Mouse (Mus musculus): ENCODE results near the gene Ccdc88c. TPM values are rescaled to one million over a fixed set of nuclear protein-coding genes. Genes with fewer than 3 reads are reported as not detected.

Ccdc88c gene
- polyA plus RNA-seq, 1 experiment: 1.6 TPM

DNA sequence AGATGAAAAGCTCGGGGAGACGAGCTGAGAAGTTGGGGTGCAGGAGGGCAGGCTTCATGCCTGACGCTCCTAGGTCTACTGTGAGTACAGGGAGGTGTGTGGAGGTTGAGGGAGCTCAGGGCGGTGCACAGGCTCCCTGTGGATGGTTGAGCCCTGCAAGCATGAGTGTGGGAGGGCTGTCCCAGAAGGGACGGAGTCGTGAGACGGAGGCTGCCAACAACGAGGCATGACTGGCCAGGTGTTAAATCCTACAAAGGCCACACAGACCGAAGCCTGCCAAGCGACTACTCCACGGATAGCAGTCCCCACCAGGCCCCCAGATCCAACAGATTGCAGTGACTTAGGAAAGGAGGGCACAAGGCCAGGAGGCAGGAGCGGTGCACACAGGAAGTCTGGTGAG, 118.1 kb downstream of the Ccdc88c start:
- no peak overlapping the region for H3K27ac ChIP-seq (ENCODE audit: insufficient read depth, low read length)
- TF ChIP-seq POLR2A (IDR thresholded peaks at IDR 0.05; ENCODE audit: low read depth, low read length) (no peak), CTCF (IDR thresholded peaks at IDR 0.05; ENCODE audit: borderline replicate concordance, insufficient read depth, low read length) (no peak)
- no peak overlapping the region for H3K4me3 ChIP-seq (ENCODE audit: insufficient read depth, low read length)
- no peaks in the 10 kb centered on the region for H3K4me1 ChIP-seq (ENCODE audit: control insufficient read depth, insufficient read depth, low read length)

DNA sequence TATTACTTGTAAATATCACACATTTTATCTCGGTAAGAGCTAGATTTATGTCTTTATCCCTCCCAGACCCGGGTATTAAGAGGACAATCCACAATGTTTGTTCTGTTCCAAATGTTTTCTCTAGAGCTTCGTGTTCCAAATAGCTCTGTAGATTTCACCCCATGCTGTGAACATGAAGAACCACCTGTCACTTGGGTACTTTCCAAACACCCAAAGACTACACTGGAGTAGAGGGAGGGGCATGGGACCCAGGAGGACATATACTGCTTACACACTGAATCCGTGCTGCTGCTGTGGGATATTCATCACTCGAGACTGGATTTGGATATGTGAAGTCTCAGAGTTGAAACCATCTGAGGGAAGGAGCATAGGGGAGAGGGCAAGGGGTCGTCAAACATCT, 119.1 kb downstream of the Ccdc88c start:
- Histone ChIP-seq H3K4me3 (ENCODE audit: insufficient read depth, low read length) (no peak overlapping the region), H3K27ac (ENCODE audit: insufficient read depth, low read length) (no peak overlapping the region), H3K4me1 (ENCODE audit: control insufficient read depth, insufficient read depth, low read length) (no peaks in the 10 kb centered on the region)
- no peak for TF ChIP-seq CTCF (IDR thresholded peaks at IDR 0.05; ENCODE audit: borderline replicate concordance, insufficient read depth, low read length)
- no peak for TF ChIP-seq POLR2A (IDR thresholded peaks at IDR 0.05; ENCODE audit: low read depth, low read length)

DNA sequence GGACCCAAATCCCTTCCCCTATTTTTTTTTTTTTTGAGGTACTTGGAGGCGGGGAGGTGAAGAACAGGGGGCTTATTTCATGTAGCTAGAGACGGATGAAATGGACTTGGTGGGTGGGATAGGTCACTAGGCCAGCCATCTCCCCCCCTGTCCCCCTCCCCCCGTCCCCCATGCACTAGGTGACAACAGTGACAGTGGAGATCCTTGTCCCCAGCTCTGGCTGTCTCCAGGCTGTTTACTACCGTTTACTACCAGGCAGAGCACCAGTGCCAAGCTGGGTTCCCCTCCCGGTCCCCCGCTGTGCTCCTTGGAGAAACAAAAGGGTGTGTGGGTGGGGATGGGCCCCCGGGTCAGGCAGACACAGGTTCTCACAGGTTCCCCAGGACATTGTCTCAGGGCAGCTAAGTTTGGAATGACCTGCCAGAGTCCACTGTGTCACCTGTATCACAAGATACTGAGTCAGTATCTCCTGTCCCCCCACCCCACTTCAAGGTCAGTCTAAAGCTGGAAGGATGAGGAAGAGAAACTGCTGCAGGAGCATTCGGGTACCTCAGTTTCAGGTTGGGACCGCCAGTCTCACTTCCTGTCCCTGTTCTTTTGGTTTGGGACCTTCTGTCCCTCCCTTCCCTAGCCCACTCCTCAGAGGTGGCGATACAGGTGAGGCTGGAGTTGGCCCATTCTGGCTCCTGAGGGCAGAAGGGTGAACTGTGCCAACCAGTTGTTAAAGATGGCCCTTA, 120.4 kb downstream of the Ccdc88c start:
- no peak overlapping the region for H3K4me3 ChIP-seq (ENCODE audit: insufficient read depth, low read length)
- TF ChIP-seq POLR2A (IDR thresholded peaks at IDR 0.05; ENCODE audit: low read depth, low read length) (no peak), CTCF (IDR thresholded peaks at IDR 0.05; ENCODE audit: borderline replicate concordance, insufficient read depth, low read length) (no peak)
- H3K27ac ChIP-seq (ENCODE audit: insufficient read depth, low read length): no peak overlapping the region
- H3K4me1 ChIP-seq (ENCODE audit: control insufficient read depth, insufficient read depth, low read length): no peaks in the 10 kb centered on the region

DNA sequence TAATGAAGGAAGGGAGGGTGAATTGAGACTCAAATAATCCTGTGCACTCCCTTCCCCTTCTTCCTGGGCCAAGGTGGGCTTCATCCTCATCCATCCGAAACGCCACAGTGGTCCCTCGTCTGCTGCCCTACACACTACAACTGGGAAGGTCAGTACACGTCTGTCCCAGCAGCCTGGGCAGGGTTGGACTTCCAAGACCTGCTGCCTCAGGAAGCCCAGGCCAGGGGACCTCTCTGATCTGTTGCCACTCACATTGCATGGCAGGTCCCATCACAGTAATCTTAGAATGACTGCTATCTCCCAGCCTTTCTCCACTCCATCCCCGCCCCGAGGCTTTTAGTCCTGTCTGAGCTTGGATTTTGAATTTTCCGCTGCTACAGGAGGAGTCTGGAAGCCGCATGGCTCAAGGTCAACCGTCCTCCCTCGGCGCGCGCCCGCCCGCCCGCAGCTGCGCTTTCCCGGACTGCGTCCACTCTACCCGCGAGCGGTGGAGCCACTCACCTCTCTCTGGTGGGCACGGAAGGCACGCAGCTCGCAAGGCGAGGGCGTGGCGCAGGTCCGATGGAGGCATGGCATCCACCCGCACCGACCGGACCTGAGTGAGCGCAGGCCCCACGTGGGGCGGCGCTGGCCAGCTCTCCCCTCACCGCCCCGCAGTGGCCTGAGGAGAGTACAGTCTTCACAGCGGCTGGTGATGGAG, 121.1 kb downstream of the Ccdc88c start, which contains the start of gene Gpr68:
Gpr68 (minus strand) TSS at position 601 of the 700 bp plus-strand sequence.
- Histone ChIP-seq H3K4me3 (ENCODE audit: insufficient read depth, low read length) (peak within 1 kb of the TSS; percentile 5; the same call in 1 of the 2 replicates), H3K27ac (ENCODE audit: insufficient read depth, low read length) (no peak within 1 kb of the TSS), H3K4me1 (ENCODE audit: control insufficient read depth, insufficient read depth, low read length) (no peaks in the 10 kb centered on the region)
- TF ChIP-seq POLR2A (IDR thresholded peaks at IDR 0.05; ENCODE audit: low read depth, low read length) (no peak), CTCF (IDR thresholded peaks at IDR 0.05; ENCODE audit: borderline replicate concordance, insufficient read depth, low read length) (no peak)

DNA sequence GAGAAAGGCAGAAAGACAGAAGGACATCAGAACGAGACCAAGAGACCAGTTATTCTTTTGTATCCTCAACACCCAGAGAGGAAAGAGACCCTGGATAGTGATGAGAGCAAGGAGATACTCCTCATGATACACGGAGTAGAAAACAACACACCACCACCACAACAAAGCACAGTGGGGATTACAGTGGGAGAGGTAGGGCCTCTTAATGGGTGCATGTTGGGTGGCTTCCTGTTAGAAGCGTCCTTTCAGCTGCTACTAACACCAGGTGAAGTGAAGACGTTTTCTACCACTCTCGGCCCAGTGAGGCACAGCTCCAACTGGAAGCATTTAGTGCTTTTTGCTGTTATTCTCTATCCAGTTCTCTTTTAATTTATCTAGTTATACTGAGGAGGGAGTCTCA, 122.0 kb downstream of the Ccdc88c start:
- TF ChIP-seq POLR2A (IDR thresholded peaks at IDR 0.05; ENCODE audit: low read depth, low read length) (no peak), CTCF (IDR thresholded peaks at IDR 0.05; ENCODE audit: borderline replicate concordance, insufficient read depth, low read length) (no peak)
- no peak overlapping the region for H3K27ac ChIP-seq (ENCODE audit: insufficient read depth, low read length)
- no peaks in the 10 kb centered on the region for H3K4me1 ChIP-seq (ENCODE audit: control insufficient read depth, insufficient read depth, low read length)
- no peak overlapping the region for H3K4me3 ChIP-seq (ENCODE audit: insufficient read depth, low read length)

DNA sequence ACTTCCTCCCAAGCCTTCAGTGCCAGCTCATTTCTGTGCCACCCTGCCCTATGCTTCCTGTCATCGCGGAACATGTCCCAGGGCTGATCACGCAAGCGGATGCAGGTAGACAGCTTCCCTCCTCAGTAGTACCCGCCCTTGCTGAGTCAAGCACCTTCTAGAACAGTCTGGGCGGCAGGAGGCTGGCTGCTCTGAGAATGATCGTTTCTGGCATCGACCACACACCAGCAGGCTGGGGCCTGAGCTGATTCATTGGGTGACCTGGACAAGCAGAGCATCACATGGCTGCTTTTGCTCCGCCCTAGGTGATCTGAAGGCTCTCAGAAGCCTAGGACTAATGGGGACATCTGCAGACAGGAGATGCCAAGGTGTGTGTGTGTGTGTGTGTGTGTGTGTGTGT, 125.1 kb downstream of the Ccdc88c start:
- Histone ChIP-seq H3K27ac (ENCODE audit: insufficient read depth, low read length) (no peak overlapping the region), H3K4me3 (ENCODE audit: insufficient read depth, low read length) (no peak overlapping the region), H3K4me1 (ENCODE audit: control insufficient read depth, insufficient read depth, low read length) (no peaks in the 10 kb centered on the region)
- TF ChIP-seq POLR2A (IDR thresholded peaks at IDR 0.05; ENCODE audit: low read depth, low read length) (no peak), CTCF (IDR thresholded peaks at IDR 0.05; ENCODE audit: borderline replicate concordance, insufficient read depth, low read length) (no peak)

DNA sequence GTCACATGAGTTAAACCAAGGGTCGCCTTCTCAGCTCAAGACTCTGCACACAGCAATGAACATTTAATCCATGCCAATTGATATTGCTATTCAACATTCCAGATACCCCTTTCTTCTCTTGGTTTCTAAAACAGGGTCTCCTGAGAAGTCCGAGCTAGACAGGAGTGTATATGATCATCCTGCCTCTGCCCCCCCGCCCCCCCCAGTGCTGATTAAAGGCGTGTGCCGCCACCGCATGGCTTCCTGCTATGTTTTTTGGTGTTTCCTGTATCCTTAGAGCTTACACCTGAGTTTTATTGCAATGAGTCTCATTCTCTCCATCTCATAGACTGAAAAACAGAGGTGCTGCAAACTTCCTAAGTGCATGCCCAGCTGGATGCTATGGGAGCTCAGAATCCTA, 127.5 kb downstream of the Ccdc88c start:
- Histone ChIP-seq H3K27ac (ENCODE audit: insufficient read depth, low read length) (no peak overlapping the region), H3K4me3 (ENCODE audit: insufficient read depth, low read length) (no peak overlapping the region), H3K4me1 (ENCODE audit: control insufficient read depth, insufficient read depth, low read length) (no peaks in the 10 kb centered on the region)
- TF ChIP-seq CTCF (IDR thresholded peaks at IDR 0.05; ENCODE audit: borderline replicate concordance, insufficient read depth, low read length): no peak
- TF ChIP-seq POLR2A (IDR thresholded peaks at IDR 0.05; ENCODE audit: low read depth, low read length): no peak

DNA sequence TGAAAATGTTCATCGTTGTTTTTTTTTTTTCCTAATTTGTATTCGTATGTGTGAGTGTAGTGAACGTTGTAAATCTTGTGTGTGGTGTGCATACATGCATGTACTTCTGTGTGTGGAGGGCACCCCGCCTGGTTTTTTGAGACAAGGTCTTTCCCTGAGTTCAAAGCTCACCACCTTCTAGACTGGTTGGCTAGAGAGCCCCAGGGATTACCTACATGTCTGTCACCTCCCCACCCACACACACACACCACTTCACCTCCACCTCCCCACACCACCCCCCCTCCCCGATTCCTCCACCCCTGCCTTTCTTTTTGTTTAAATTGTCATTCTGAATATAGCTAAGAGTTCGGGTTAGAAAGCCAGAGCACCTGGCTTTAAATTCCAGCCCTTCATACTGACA, 128.0 kb downstream of the Ccdc88c start:
- H3K4me3 ChIP-seq (ENCODE audit: insufficient read depth, low read length): no peak overlapping the region
- TF ChIP-seq CTCF (IDR thresholded peaks at IDR 0.05; ENCODE audit: borderline replicate concordance, insufficient read depth, low read length): no peak
- TF ChIP-seq POLR2A (IDR thresholded peaks at IDR 0.05; ENCODE audit: low read depth, low read length): no peak
- H3K4me1 ChIP-seq (ENCODE audit: control insufficient read depth, insufficient read depth, low read length): no peaks in the 10 kb centered on the region
- H3K27ac ChIP-seq (ENCODE audit: insufficient read depth, low read length): no peak overlapping the region

DNA sequence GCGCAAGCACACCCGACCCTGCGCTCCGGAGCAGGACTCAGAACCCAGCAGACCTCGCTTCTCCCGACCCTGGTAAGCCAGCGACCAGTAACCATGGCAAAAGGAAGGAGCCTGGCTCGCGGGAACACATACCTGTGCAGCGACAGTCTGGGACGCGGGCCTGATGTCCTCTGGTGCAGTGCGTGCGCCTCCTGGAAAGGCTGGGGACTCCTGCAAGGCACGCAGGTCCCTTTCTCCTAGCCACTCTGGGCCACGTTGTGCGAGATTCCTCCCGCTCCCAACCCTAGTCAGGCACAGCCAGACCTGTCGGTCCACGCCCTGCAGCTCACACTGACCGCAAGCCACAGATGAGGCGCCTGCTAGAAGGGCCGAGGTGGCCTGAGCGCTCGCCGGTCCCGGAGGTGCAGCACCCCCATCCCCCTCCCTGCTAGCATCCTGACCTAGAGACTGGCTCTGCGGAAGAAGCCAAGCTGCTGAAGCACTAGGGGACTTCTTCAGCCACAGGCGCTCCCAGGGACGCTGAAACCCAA, 129.7 kb downstream of the Ccdc88c start:
- Histone ChIP-seq H3K4me3 (ENCODE audit: insufficient read depth, low read length) (no peak overlapping the region), H3K4me1 (ENCODE audit: control insufficient read depth, insufficient read depth, low read length) (no peaks in the 10 kb centered on the region), H3K27ac (ENCODE audit: insufficient read depth, low read length) (no peak overlapping the region)
- TF ChIP-seq CTCF (IDR thresholded peaks at IDR 0.05; ENCODE audit: borderline replicate concordance, insufficient read depth, low read length) (no peak), POLR2A (IDR thresholded peaks at IDR 0.05; ENCODE audit: low read depth, low read length) (no peak)

Measured in embryonic fibroblast, embryonic 13.5 days (primary cell).